Mouse (Mus musculus): Measurements from ENCODE around the gene Gm21953.
"Not testable (repeated sequence)": the region's sequence is repeated elsewhere in the genome, so short reads cannot be mapped to it uniquely, and the experiment has no call there.

Gm21953 gene

GRCm38 (mm10) chr4:42293967-42294366 is at the start of gene Gm21953:
Gene Gm21953, plus strand, starts transcription at chr4:42294267.
- not testable (repeated sequence) for DNase-seq (ENCODE audit: low read depth, low spot score)

- not testable (repeated sequence) for DNase-seq (ENCODE audit: low read depth, low spot score)
Measured at GRCm38 (mm10) chr4:42255467-42255866, 38.6 kb upstream of the Gm21953 start, which contains the start of gene Ccl21b. Gene Ccl21b, plus strand, starts transcription at chr4:42255767.

GRCm38 (mm10) chr4:42318034-42318433 is 24.0 kb downstream of the Gm21953 start, which contains the start of gene Fam205a3:
Gene Fam205a3, plus strand, starts transcription at chr4:42318334.
- not testable (repeated sequence) for DNase-seq (ENCODE audit: low read depth, low spot score)
